Mouse (Mus musculus) c-Kit-positive CD71-positive TER-119-positive erythroid progenitor cells, embryonic 14.5 days (primary cell): ENCODE measurements around the gene Kbtbd13.
"Not testable (repeated sequence)": the region's sequence is repeated elsewhere in the genome, so short reads cannot be mapped to it uniquely, and the experiment has no call there.

Experiments used
- DNase-seq: peaks from one replicate; pipeline ENCODE4 v3.0.0-alpha.2; 2013; ENCODE audit warnings: low spot score

Gene Kbtbd13

GRCm38 (mm10) chr9:65347112-65347850, 44.2 kb downstream of the Kbtbd13 start:
- no peak for DNase-seq

- peak; percentile 33 for DNase-seq
Measured at GRCm38 (mm10) chr9:65346476-65347111, 44.9 kb downstream of the Kbtbd13 start.

GRCm38 (mm10) chr9:65345854-65346475, 45.5 kb downstream of the Kbtbd13 start, which contains the start of gene Pdcd7:
Pdcd7 (plus strand) TSS chr9:65346104.
- peak; percentile 96 for DNase-seq

GRCm38 (mm10) chr9:65345439-65345838, 46.0 kb downstream of the Kbtbd13 start:
- DNase-seq: not testable (repeated sequence)

- DNase-seq: no peak
Measured at GRCm38 (mm10) chr9:65340414-65340813, 51.0 kb downstream of the Kbtbd13 start.

- DNase-seq: no peak
Measured at GRCm38 (mm10) chr9:65339146-65339545, 52.3 kb downstream of the Kbtbd13 start.
